Mouse (Mus musculus) limb, embryonic 13.5 days (tissue): ENCODE data around the gene Tmem125. TPM values are rescaled to one million over a fixed set of nuclear protein-coding genes. Genes with fewer than 3 reads are reported as not detected.

Experiments
- ATAC-seq: fragments of 200-750 bp; cut with Nextera tagmentation; 2 replicates; pipeline ENCODE4 v1.8.0; 2017; ENCODE audit warnings: low read depth, moderate number of reproducible peaks, moderate TSS enrichment; ENCODE audit not compliant: low FRiP score
- H3K27ac ChIP-seq: fragments of 300-500 bp; sonication (generic); 2 replicates; pipeline ENCODE4 v1.5.1; 2015; ENCODE audit warnings: inconsistent platforms, mild to moderate bottlenecking, moderate library complexity
- H3K27me3 ChIP-seq: fragments of 300-500 bp; sonication (generic); 2 replicates; pipeline ENCODE4 v1.6.1; 2015; ENCODE audit warnings: mild to moderate bottlenecking, inconsistent platforms
- H3K36me3 ChIP-seq: fragments of 300-500 bp; sonication (generic); 2 replicates; pipeline ENCODE4 v1.6.1; 2015; ENCODE audit warnings: inconsistent platforms, mild to moderate bottlenecking, moderate library complexity
- H3K4me1 ChIP-seq: fragments of 300-500 bp; sonication (generic); 2 replicates; pipeline ENCODE4 v1.6.1; 2015; ENCODE audit warnings: inconsistent platforms
- H3K4me2 ChIP-seq: fragments of 300-500 bp; sonication (generic); replicated peaks from 2 replicates; pipeline ENCODE4 v1.6.1; 2015; ENCODE audit warnings: inconsistent platforms, mild to moderate bottlenecking, moderate library complexity
- H3K4me3 ChIP-seq: fragments of 300-500 bp; sonication (generic); 2 replicates; pipeline ENCODE4 v1.5.1; 2015; ENCODE audit warnings: moderate library complexity, mild to moderate bottlenecking, inconsistent platforms
- H3K9ac ChIP-seq: fragments of 300-500 bp; sonication (generic); 2 replicates; pipeline ENCODE4 v1.6.1; 2015; ENCODE audit warnings: mild to moderate bottlenecking, inconsistent platforms
- H3K9me3 ChIP-seq: fragments of 300-500 bp; sonication (generic); 2 replicates; pipeline ENCODE4 v1.6.1; 2016; ENCODE audit warnings: inconsistent platforms
- WGBS: fragments of 180-500 bp; shearing (Covaris S2); methylation state at CpG from one replicate; pipeline ENCODE4 v1.1.7; 2015; 5-methylcytosine and 5-hydroxymethylcytosine counted together
- polyA plus RNA-seq: library from polyadenylated mRNA; unstranded; fragments of >200 nt; fragmentation: Nextera tagmentation; extraction: Ambion mirVana; gene quantifications from 2 replicates; pipeline ENCODE4 v1.2.1, GENCODE M21; 2015

Gene Tmem125
- polyA plus RNA-seq, result 1.8 and 2.0 TPM in 2 replicates

- Histone ChIP-seq H3K9me3 (peaks cover 5% of the 10 kb centered on the region), H3K27me3 (peaks cover 18% of the 10 kb centered on the region), H3K27ac (no peak within 1 kb of the TSS), H3K9ac (no peak within 1 kb of the TSS), H3K4me1 (peaks cover 29% of the 10 kb centered on the region), H3K4me3 (peak within 1 kb of the TSS; percentile 38), H3K36me3 (no peaks in the 10 kb centered on the region), H3K4me2 (peak within 1 kb of the TSS; percentile 67)
- WGBS, result 1% methylated on average over 24 of the region's 24 CpGs
- ATAC-seq, result peak; percentile 74
Observed at GRCm38 (mm10) chr4:118543592-118544260, at the start of gene Tmem125. Gene Tmem125 (minus strand): TSS chr4:118544044.

- Histone ChIP-seq H3K4me1 (peaks cover 18% of the 10 kb centered on the region), H3K27ac (no peak overlapping the region), H3K9me3 (no peaks in the 10 kb centered on the region), H3K4me3 (no peak overlapping the region), H3K36me3 (no peaks in the 10 kb centered on the region), H3K27me3 (no peaks in the 10 kb centered on the region), H3K9ac (no peak overlapping the region), H3K4me2 (0 out of 2 replicates have a peak overlapping the region, but pooled peaks have one; percentile 9)
- no peak for ATAC-seq
- WGBS, result 11% methylated on average over 7 of the region's 7 CpGs
Observed at GRCm38 (mm10) chr4:118589733-118590130, 45.9 kb upstream of the Tmem125 start.

- Histone ChIP-seq H3K9me3 (no peaks in the 10 kb centered on the region), H3K4me3 (no peak overlapping the region), H3K4me2 (0 out of 2 replicates have a peak overlapping the region, but pooled peaks have one; percentile 9), H3K36me3 (no peaks in the 10 kb centered on the region), H3K27ac (no peak overlapping the region), H3K9ac (no peak overlapping the region), H3K27me3 (no peaks in the 10 kb centered on the region), H3K4me1 (peaks cover 18% of the 10 kb centered on the region)
- WGBS, result 74% methylated on average over 12 of the region's 12 CpGs
- no peak for ATAC-seq
Observed at GRCm38 (mm10) chr4:118589053-118589732, 45.3 kb upstream of the Tmem125 start.

GRCm38 (mm10) chr4:118582629-118583028, 38.8 kb upstream of the Tmem125 start:
- Histone ChIP-seq H3K4me1 (peaks cover 6% of the 10 kb centered on the region), H3K4me3 (no peak overlapping the region), H3K27ac (no peak overlapping the region), H3K9me3 (peaks cover 5% of the 10 kb centered on the region; the same call in 1 of the 2 replicates), H3K9ac (no peak overlapping the region), H3K27me3 (no peaks in the 10 kb centered on the region), H3K4me2 (no peak overlapping the region), H3K36me3 (no peaks in the 10 kb centered on the region)
- WGBS, result 93% methylated on average over 8 of the region's 8 CpGs
- no peak for ATAC-seq

GRCm38 (mm10) chr4:118581508-118581907, 37.7 kb upstream of the Tmem125 start:
- no peaks in the 10 kb centered on the region for H3K4me1 ChIP-seq
- no peaks in the 10 kb centered on the region for H3K36me3 ChIP-seq
- no peak overlapping the region for H3K9ac ChIP-seq
- no peak overlapping the region for H3K4me3 ChIP-seq
- H3K9me3 ChIP-seq, result peaks cover 5% of the 10 kb centered on the region; the same call in 1 of the 2 replicates
- 47% methylated on average over 11 of the region's 11 CpGs for WGBS
- no peak for ATAC-seq
- H3K27ac ChIP-seq, result no peak overlapping the region
- H3K27me3 ChIP-seq, result 0 out of 2 replicates have a peak, but pooled peaks cover 5% of the 10 kb centered on the region
- no peak overlapping the region for H3K4me2 ChIP-seq

- no peak overlapping the region for H3K4me2 ChIP-seq
- no peaks in the 10 kb centered on the region for H3K36me3 ChIP-seq
- H3K27ac ChIP-seq, result no peak overlapping the region
- H3K9ac ChIP-seq, result no peak overlapping the region
- 48% methylated on average over 13 of the region's 13 CpGs for WGBS
- no peaks in the 10 kb centered on the region for H3K4me1 ChIP-seq
- H3K9me3 ChIP-seq, result peaks cover 5% of the 10 kb centered on the region; the same call in 1 of the 2 replicates
- 0 out of 2 replicates have a peak, but pooled peaks cover 5% of the 10 kb centered on the region for H3K27me3 ChIP-seq
- H3K4me3 ChIP-seq, result no peak overlapping the region
- no peak for ATAC-seq
Observed at GRCm38 (mm10) chr4:118579313-118579712, 35.5 kb upstream of the Tmem125 start.

GRCm38 (mm10) chr4:118576097-118576496, 32.3 kb upstream of the Tmem125 start:
- Histone ChIP-seq H3K9ac (no peak overlapping the region), H3K4me1 (no peaks in the 10 kb centered on the region)
- no peak; the same call in 1 of the 2 replicates for ATAC-seq

GRCm38 (mm10) chr4:118571441-118571840, 27.6 kb upstream of the Tmem125 start:
- Histone ChIP-seq H3K36me3 (no peaks in the 10 kb centered on the region), H3K9me3 (no peaks in the 10 kb centered on the region), H3K4me1 (no peaks in the 10 kb centered on the region), H3K9ac (no peak overlapping the region), H3K4me2 (no peak overlapping the region), H3K4me3 (no peak overlapping the region), H3K27ac (no peak overlapping the region), H3K27me3 (peaks cover 11% of the 10 kb centered on the region; the same call in 1 of the 2 replicates)
- ATAC-seq, result no peak
- WGBS, result 80% methylated on average over 14 of the region's 15 CpGs

More at GRCm38 (mm10) chr4:118576097-118576496, 32.3 kb upstream of the Tmem125 start:
- 5% methylated on average over 6 of the region's 6 CpGs for WGBS
- Histone ChIP-seq H3K4me2 (no peak overlapping the region), H3K27me3 (0 out of 2 replicates have a peak, but pooled peaks cover 8% of the 10 kb centered on the region), H3K36me3 (no peaks in the 10 kb centered on the region), H3K27ac (no peak overlapping the region), H3K4me3 (no peak overlapping the region), H3K9me3 (peaks cover 5% of the 10 kb centered on the region; the same call in 1 of the 2 replicates)

- 74% methylated on average over 23 of the region's 23 CpGs for WGBS
- Histone ChIP-seq H3K27me3 (peaks cover 11% of the 10 kb centered on the region; the same call in 1 of the 2 replicates), H3K4me2 (no peak overlapping the region), H3K9ac (no peak overlapping the region), H3K9me3 (no peaks in the 10 kb centered on the region), H3K27ac (no peak overlapping the region), H3K4me1 (peaks cover 8% of the 10 kb centered on the region), H3K36me3 (no peaks in the 10 kb centered on the region), H3K4me3 (no peak overlapping the region)
- ATAC-seq, result no peak
Observed at GRCm38 (mm10) chr4:118569320-118569719, 25.5 kb upstream of the Tmem125 start.

- 69% methylated on average over 10 of the region's 10 CpGs for WGBS
Observed at GRCm38 (mm10) chr4:118568709-118569108, 24.9 kb upstream of the Tmem125 start.

GRCm38 (mm10) chr4:118566161-118566676, 22.4 kb upstream of the Tmem125 start:
- H3K27ac ChIP-seq, result no peak overlapping the region
- WGBS, result 31% methylated on average over 7 of the region's 7 CpGs

More at GRCm38 (mm10) chr4:118568709-118569108, 24.9 kb upstream of the Tmem125 start:
- Histone ChIP-seq H3K4me2 (no peak overlapping the region), H3K9ac (no peak overlapping the region), H3K27ac (no peak overlapping the region), H3K9me3 (no peaks in the 10 kb centered on the region), H3K36me3 (no peaks in the 10 kb centered on the region), H3K27me3 (peaks cover 11% of the 10 kb centered on the region; the same call in 1 of the 2 replicates), H3K4me1 (peaks cover 13% of the 10 kb centered on the region), H3K4me3 (no peak overlapping the region)
- no peak for ATAC-seq

GRCm38 (mm10) chr4:118564926-118565279, 21.1 kb upstream of the Tmem125 start:
- Histone ChIP-seq H3K9me3 (no peaks in the 10 kb centered on the region), H3K27me3 (peaks cover 8% of the 10 kb centered on the region; the same call in 1 of the 2 replicates), H3K4me3 (no peak overlapping the region), H3K9ac (no peak overlapping the region), H3K4me2 (no peak overlapping the region), H3K36me3 (no peaks in the 10 kb centered on the region), H3K27ac (peak overlapping the region; percentile 84; the same call in 1 of the 2 replicates), H3K4me1 (peaks cover 14% of the 10 kb centered on the region)
- WGBS, result 57% methylated on average over 3 of the region's 3 CpGs
- no peak for ATAC-seq

More at GRCm38 (mm10) chr4:118566161-118566676, 22.4 kb upstream of the Tmem125 start:
- ATAC-seq, result no peak
- Histone ChIP-seq H3K4me1 (peaks cover 14% of the 10 kb centered on the region), H3K9me3 (no peaks in the 10 kb centered on the region), H3K36me3 (no peaks in the 10 kb centered on the region), H3K27me3 (peaks cover 8% of the 10 kb centered on the region; the same call in 1 of the 2 replicates), H3K9ac (no peak overlapping the region), H3K4me3 (no peak overlapping the region), H3K4me2 (no peak overlapping the region)
